Mouse (Mus musculus): ENCODE data around the gene Zfp704.

DNA sequence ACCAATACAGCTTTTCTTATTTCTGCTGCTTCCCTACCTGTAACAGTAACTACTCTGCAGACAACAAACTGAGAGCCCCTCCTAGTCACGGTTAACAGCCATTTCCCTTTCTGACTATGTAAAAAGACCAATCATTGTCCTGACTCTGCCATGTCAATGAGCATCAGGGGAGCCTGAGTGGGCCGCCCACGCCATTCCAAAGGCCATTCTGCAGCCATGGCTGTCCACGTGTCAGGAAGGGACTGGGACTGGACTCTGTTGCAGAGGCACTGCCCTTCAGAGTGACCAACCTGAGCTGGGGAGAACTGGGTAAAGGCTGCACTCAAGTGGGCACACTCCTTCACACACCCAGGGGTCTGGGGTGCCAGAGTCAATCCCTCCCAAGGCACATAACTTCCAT lies 127.9 kb downstream of the Zfp704 start:
- TF ChIP-seq CTCF (IDR thresholded peaks at IDR 0.05; ENCODE audit: insufficient read depth, low read length) = no peak
- no peak for TF ChIP-seq POLR2A (IDR thresholded peaks at IDR 0.05; ENCODE audit: borderline replicate concordance, extremely low read depth, low read depth, low read length)
